Mouse (Mus musculus) MEL (cell line): ENCODE measurements around the gene Il4i1. TPM values are rescaled to one million over a fixed set of nuclear protein-coding genes. Genes with fewer than 3 reads are reported as not detected.

ENCODE experiments used
- DNase-seq: peaks from one replicate; pipeline ENCODE4 v3.0.0; 2011; ENCODE audit warnings: low read depth, low spot score
- H3K27ac ChIP-seq: 2 replicates; pipeline ENCODE4 v1.5.1; 2012; ENCODE audit warnings: low read depth, mild to moderate bottlenecking, control low read depth, low read length, moderate library complexity; ENCODE audit not compliant: control insufficient read depth
- H3K27me3 ChIP-seq, 2 experiments: fragments of 150-350 bp in 1 of 2; sonication (generic) in 1 of 2; 2 replicates each; pipeline ENCODE4 v1.6.1; 2012; ENCODE audit warnings: low read length in 2 of 2, mild to moderate bottlenecking in 2 of 2, improper control_type of control experiment in 1 of 2, moderate library complexity in 1 of 2; ENCODE audit not compliant: insufficient read depth in 2 of 2, control insufficient read depth in 1 of 2
- H3K36me3 ChIP-seq, 2 experiments: 2 replicates each; pipeline ENCODE4 v1.6.1; 2012 to 2014; ENCODE audit warnings: low read length in 2 of 2, improper control_type of control experiment in 1 of 2, inconsistent platforms in 1 of 2, mild to moderate bottlenecking in 1 of 2; ENCODE audit not compliant: insufficient read depth in 2 of 2, control insufficient read depth in 1 of 2
- H3K4me1 ChIP-seq, 2 experiments: fragments of 150-350 bp in 1 of 2; sonication (generic) in 1 of 2; 2 replicates each; pipeline ENCODE4 v1.6.1; 2012; ENCODE audit warnings: low read length in 2 of 2, improper control_type of control experiment in 1 of 2, mild to moderate bottlenecking in 1 of 2; ENCODE audit not compliant: insufficient read depth in 2 of 2, control insufficient read depth in 1 of 2
- H3K4me3 ChIP-seq, 2 experiments: fragments of 150-350 bp in 1 of 2; sonication (generic) in 1 of 2; 2 replicates each; pipeline ENCODE4 v1.5.1; 2012; ENCODE audit warnings: low read depth in 2 of 2, low read length in 2 of 2, mild to moderate bottlenecking in 2 of 2, moderate library complexity in 2 of 2, control low read depth in 1 of 2, improper control_type of control experiment in 1 of 2; ENCODE audit not compliant: control insufficient read depth in 1 of 2, insufficient read depth in 1 of 2
- H3K79me2 ChIP-seq: 2 replicates; pipeline ENCODE4 v1.6.1; 2012; ENCODE audit warnings: mild to moderate bottlenecking, low read length, moderate library complexity; ENCODE audit not compliant: control insufficient read depth, poor library complexity, insufficient read depth
- H3K9ac ChIP-seq: 2 replicates; pipeline ENCODE4 v1.6.1; 2012; ENCODE audit warnings: low read depth, mild to moderate bottlenecking, control low read depth, low read length, moderate library complexity; ENCODE audit not compliant: control insufficient read depth, poor library complexity, severe bottlenecking
- H3K9me3 ChIP-seq: fragments of 150-350 bp; sonication (generic); replicated peaks from 2 replicates; pipeline ENCODE4 v1.6.1; 2012; ENCODE audit warnings: mild to moderate bottlenecking, low read length, improper control_type of control experiment, moderate library complexity; ENCODE audit not compliant: insufficient read depth
- BHLHE40 ChIP-seq: IDR thresholded peaks from 2 replicates; pipeline ENCODE4 v1.6.1; 2012; ENCODE audit warnings: low read depth, mild to moderate bottlenecking, inconsistent platforms, low read length, improper control_type of control experiment, borderline replicate concordance
- CTCF ChIP-seq, 3 experiments: IDR thresholded peaks in 2 of 3; conservative IDR thresholded peaks in 1 of 3; 2 replicates each; pipeline ENCODE4 v1.5.1; 2011 to 2012; ENCODE audit warnings: low read length in 3 of 3, low read depth in 2 of 3, mild to moderate bottlenecking in 2 of 3, improper control_type of control experiment in 1 of 3, inconsistent platforms in 1 of 3, mixed read lengths in 1 of 3, moderate library complexity in 1 of 3; ENCODE audit not compliant: control insufficient read depth in 1 of 3, insufficient read depth in 1 of 3, poor library complexity in 1 of 3, severe bottlenecking in 1 of 3
- ELF1 ChIP-seq: IDR thresholded peaks from 2 replicates; pipeline ENCODE4 v1.6.1; 2014; ENCODE audit warnings: low read depth, mild to moderate bottlenecking, inconsistent platforms, low read length, improper control_type of control experiment, moderate library complexity
- GATA1 ChIP-seq: IDR thresholded peaks from 2 replicates; pipeline ENCODE4 v1.6.1; 2011; ENCODE audit warnings: low read depth, low read length, improper control_type of control experiment
- HCFC1 ChIP-seq: IDR thresholded peaks from 2 replicates; pipeline ENCODE4 v1.6.1; 2012; ENCODE audit warnings: low read depth, mild to moderate bottlenecking, inconsistent platforms, low read length, improper control_type of control experiment, moderate library complexity
- MAX ChIP-seq: IDR thresholded peaks from 2 replicates; pipeline ENCODE4 v1.6.1; 2011; ENCODE audit warnings: low read length, improper control_type of control experiment
- NELFE ChIP-seq: IDR thresholded peaks from 2 replicates; pipeline ENCODE4 v1.6.1; 2011; ENCODE audit warnings: low read depth, low read length, improper control_type of control experiment
- POLR2A ChIP-seq, 2 experiments: IDR thresholded peaks; 2 replicates each; pipeline ENCODE4 v1.6.1; 2011 to 2012; ENCODE audit warnings: low read length in 2 of 2, mild to moderate bottlenecking in 2 of 2, control low read depth in 1 of 2, improper control_type of control experiment in 1 of 2, low read depth in 1 of 2, moderate library complexity in 1 of 2; ENCODE audit not compliant: control insufficient read depth in 1 of 2, insufficient read depth in 1 of 2, poor library complexity in 1 of 2
- RAD21 ChIP-seq: IDR thresholded peaks from 2 replicates; pipeline ENCODE4 v1.6.1; 2011; ENCODE audit warnings: mild to moderate bottlenecking, low read depth, low read length, improper control_type of control experiment
- SIN3A ChIP-seq: IDR thresholded peaks from 2 replicates; pipeline ENCODE4 v1.6.1; 2012; ENCODE audit warnings: low read length, improper control_type of control experiment, inconsistent platforms
- SMC3 ChIP-seq: IDR thresholded peaks from 2 replicates; pipeline ENCODE4 v1.6.1; 2011; ENCODE audit warnings: low read depth, low read length, improper control_type of control experiment
- USF1 ChIP-seq: IDR thresholded peaks from 2 replicates; pipeline ENCODE4 v1.6.1; 2014; ENCODE audit warnings: low read depth, mild to moderate bottlenecking, inconsistent platforms, low read length, improper control_type of control experiment, moderate library complexity
- USF2 ChIP-seq, 2 experiments: IDR thresholded peaks; 2 replicates each; pipeline ENCODE4 v1.6.1; 2011 to 2012; ENCODE audit warnings: improper control_type of control experiment in 2 of 2, low read length in 2 of 2, borderline replicate concordance in 1 of 2, inconsistent platforms in 1 of 2, low read depth in 1 of 2, mild to moderate bottlenecking in 1 of 2; ENCODE audit not compliant: insufficient read depth in 1 of 2
- ZC3H11A ChIP-seq: IDR thresholded peaks from 2 replicates; pipeline ENCODE4 v1.6.1; 2012; ENCODE audit warnings: low read depth, mild to moderate bottlenecking, inconsistent platforms, low read length, improper control_type of control experiment
- ZKSCAN1 ChIP-seq: IDR thresholded peaks from 2 replicates; pipeline ENCODE4 v1.6.1; 2012; ENCODE audit warnings: low read depth, mild to moderate bottlenecking, inconsistent platforms, low read length, improper control_type of control experiment, moderate library complexity
- polyA plus RNA-seq, 2 experiments: library from polyadenylated mRNA; stranded (reverse) in 1 of 2; unstranded in 1 of 2; fragments of >175 nt in 1 of 2; fragments of >200 nt in 1 of 2; gene quantifications; 2 replicates each; pipeline versions ENCODE4 v1.2.1 to v1.2.4; 2012; ENCODE audit warnings: low replicate concordance in 2 of 2, low read depth in 1 of 2; ENCODE audit not compliant: insufficient read length in 2 of 2, insufficient read depth in 1 of 2, missing spikeins in 1 of 2
- total RNA-seq: library from RNA; depleted of rRNA; stranded (reverse); fragments of 300-350 nt; gene quantifications from 2 replicates; pipeline ENCODE4 v1.2.3, GENCODE M21; 2012

Gene Il4i1
- total and polyA plus RNA-seq, 3 experiments = 0.54 to 0.73 TPM; not detected in 1

DNA sequence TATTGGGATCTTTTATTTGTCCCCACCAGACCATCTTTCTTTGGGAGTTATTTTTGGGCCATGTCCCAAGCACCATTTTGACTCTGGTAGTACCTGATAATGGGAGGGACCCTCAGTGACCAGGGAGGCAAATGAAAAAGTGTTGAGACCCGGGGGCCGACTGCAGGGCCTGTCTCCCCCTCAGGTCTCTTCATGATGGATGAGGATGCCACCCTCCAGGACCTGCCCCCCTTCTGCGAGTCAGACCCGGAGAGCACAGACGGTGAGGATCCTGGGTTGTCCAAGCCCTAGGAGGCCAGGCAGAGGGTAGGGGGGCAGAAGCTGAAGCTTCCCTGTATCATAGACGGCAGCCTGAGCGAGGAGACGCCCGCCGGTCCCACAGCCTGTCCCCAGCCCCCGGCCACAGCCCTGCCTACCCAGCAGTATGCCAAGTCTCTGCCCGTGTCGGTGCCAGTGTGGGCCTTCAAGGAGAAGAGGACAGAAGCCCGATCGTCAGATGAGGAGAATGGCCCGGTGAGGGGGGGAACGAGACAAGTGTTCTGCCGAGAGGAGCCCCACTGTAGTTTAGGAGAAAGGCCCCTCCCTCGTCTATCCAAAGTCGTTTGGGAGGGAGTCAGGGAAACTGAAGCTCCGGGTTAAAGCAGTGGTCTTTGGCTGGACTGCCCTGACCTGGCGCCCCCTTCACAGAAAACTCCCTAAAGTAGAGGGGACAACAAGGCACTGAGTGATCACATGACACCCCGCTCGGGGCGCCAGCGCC lies 37.6 kb downstream of the Il4i1 start:
- Histone ChIP-seq H3K9me3 (no peaks in the 10 kb centered on the region), H3K4me1 (peaks cover 5 to 31% of the 10 kb centered on the region in 2 experiments), H3K79me2 (peaks cover 27% of the 10 kb centered on the region), H3K4me3 (no peak overlapping the region), H3K27me3 (no peaks in the 10 kb centered on the region), H3K9ac (no peak overlapping the region), H3K36me3 (peaks cover 0 to 20% of the 10 kb centered on the region in 2 experiments; a peak in 2 of 4 replicates), H3K27ac (no peak overlapping the region)
- TF ChIP-seq RAD21 (no peak), SMC3 (no peak), NELFE (no peak), HCFC1 (no peak)
- DNase-seq = no peak

DNA sequence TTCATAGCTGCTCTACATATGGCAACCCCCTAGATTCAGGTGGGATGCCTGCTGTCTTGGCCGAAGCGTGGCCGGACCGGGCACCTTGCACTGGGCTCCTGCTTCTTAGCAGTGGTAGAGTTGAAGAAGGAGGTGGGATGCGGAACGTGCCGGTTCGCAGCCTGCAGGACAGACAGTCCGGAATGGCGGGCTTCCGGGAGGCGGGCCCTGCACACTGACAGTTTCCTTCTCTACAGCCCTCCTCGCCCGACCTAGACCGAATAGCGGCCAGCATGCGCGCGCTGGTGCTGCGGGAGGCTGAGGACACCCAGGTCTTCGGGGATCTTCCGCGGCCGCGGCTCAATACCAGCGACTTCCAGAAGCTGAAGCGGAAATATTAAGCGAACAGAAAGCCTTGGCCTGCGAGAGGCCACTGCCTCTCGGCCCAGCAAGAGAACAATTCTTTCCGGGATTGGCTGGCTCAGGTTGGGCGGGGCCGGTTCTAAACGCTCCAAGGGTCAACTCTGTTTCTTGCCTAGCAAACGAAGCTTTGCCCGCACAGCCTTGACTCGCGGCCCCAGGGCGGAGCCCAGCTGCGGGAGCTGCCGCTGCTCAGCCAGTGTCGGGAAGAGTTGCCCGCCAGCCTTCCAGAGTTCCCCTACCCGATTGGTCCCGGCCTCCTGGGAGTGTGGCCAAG lies 38.3 kb downstream of the Il4i1 start:
- no peak overlapping the region for H3K9ac ChIP-seq
- DNase-seq = no peak
- H3K4me3 ChIP-seq = no peak overlapping the region
- peaks cover 0 to 20% of the 10 kb centered on the region in 2 experiments; a peak in 2 of 4 replicates for H3K36me3 ChIP-seq
- H3K27ac ChIP-seq = no peak overlapping the region
- TF ChIP-seq CTCF (IDR thresholded peaks at IDR 0.05 in 2 of 3, conservative IDR thresholded peaks at IDR 0.05 in 1 of 3; ENCODE audit: control insufficient read depth in 1 of 3, insufficient read depth in 1 of 3, low read depth in 2 of 3, low read length in 3 of 3, poor library complexity in 1 of 3, severe bottlenecking in 1 of 3) (no peak), POLR2A (IDR thresholded peaks at IDR 0.05; ENCODE audit: control insufficient read depth in 1 of 2, insufficient read depth in 1 of 2, low read depth in 1 of 2, low read length in 2 of 2, poor library complexity in 1 of 2) (peak in 1 of 2 experiments; percentile 14; a peak in 1 of 4 replicates), USF1 (0 out of 2 replicates have a peak, but pooled peaks have one; percentile 36), BHLHE40 (no peak)
- TF ChIP-seq, all 39 proteins: peak for 2
- Histone ChIP-seq H3K9me3 (no peaks in the 10 kb centered on the region), H3K27me3 (no peaks in the 10 kb centered on the region), H3K4me1 (peaks cover 5 to 31% of the 10 kb centered on the region in 2 experiments), H3K79me2 (peaks cover 28% of the 10 kb centered on the region)

DNA sequence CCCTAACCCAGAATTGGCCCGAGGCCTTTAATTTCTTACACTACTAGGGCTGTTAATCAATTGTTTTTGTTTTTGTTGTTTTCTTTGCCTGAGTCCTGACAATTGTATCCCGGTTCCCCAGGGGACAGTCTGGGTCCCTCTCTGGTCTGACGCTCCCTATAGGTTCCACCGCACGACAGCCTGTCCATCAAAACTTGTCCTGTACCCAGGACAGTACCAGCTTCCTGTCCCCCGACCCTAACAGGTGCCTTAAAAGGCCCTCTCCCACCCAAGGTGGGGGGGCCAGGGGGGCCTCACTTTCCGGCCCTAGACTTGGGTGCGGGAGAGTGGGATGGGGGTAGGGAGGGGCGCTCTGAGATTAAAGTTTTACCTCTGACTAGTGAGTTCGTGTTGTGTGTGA lies 38.8 kb downstream of the Il4i1 start:
- DNase-seq = no peak
- Histone ChIP-seq H3K27ac (no peak overlapping the region), H3K36me3 (peaks cover 0 to 20% of the 10 kb centered on the region in 2 experiments; a peak in 2 of 4 replicates)
- no peak for TF ChIP-seq USF2 (IDR thresholded peaks at IDR 0.05; ENCODE audit: borderline replicate concordance in 1 of 2, insufficient read depth in 1 of 2, low read depth in 1 of 2, low read length in 2 of 2)
- TF ChIP-seq GATA1 = no peak
- TF ChIP-seq ZKSCAN1 = no peak
- no peak for TF ChIP-seq BHLHE40
- no peak for TF ChIP-seq NELFE
- TF ChIP-seq MAX = no peak
- no peak for TF ChIP-seq ELF1
- no peak for TF ChIP-seq ZC3H11A
- no peak for TF ChIP-seq SIN3A
- TF ChIP-seq, all 39 proteins: peak for 0
- Histone ChIP-seq H3K79me2 (peaks cover 25% of the 10 kb centered on the region), H3K27me3 (no peaks in the 10 kb centered on the region), H3K4me3 (no peak overlapping the region), H3K9me3 (no peaks in the 10 kb centered on the region), H3K9ac (no peak overlapping the region), H3K4me1 (peaks cover 5 to 31% of the 10 kb centered on the region in 2 experiments)
